Mouse (Mus musculus) lung, postnatal 0 days (tissue): ENCODE results near the gene Fam169b.

Source experiments
- CTCF ChIP-seq: IDR thresholded peaks from 2 replicates; pipeline ENCODE4 v1.5.1; 2016; ENCODE audit warnings: antibody characterized with exemption, mild to moderate bottlenecking
- EP300 ChIP-seq: IDR thresholded peaks from 2 replicates; pipeline ENCODE4 v1.6.1; 2016; ENCODE audit warnings: antibody characterized with exemption, mild to moderate bottlenecking, control low read depth

DNA sequence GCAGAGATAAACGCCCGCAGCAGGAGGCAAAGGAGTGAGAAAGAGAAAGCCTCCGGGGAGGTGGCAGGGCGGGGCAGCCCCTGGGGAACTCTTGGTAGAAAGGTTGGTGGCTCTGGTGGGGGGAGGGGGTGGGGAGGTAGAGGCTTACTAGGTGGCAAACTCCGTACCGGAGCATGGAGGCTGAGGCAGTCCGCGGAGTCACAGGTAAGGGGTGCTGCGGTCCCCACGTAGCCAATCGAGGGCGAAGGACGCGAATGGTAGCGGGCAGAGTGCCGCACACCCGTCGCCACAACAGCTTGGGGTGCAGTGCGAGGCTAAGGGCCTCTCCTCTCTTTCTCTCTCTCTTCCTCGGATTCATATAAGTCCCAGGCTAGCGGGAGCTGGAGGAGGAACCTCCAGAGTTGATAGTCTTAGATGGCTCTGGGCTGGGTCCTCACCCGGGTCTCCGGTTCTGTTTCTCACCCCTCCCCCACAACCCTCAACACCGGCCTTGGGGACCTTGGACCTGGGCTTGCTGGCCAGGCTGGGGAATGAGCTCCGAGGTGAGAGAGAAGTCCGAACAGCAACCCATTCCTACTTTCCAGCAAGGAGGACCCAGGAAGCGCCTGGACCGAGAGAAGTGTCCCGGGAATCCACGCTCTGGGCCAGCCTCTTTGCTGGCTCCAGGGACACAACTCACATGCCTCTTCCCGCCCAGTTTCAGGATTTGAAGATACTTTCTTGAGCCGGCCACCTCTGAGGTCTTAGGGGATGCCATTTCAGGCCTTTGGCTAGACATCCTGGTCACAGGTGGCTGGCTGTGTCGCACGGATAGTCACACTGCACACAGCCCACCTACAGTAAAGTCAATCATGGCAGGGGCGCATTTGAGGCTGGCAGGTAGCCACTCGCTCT is 2.4 kb downstream of the Fam169b start:
- no peak for TF ChIP-seq CTCF
- TF ChIP-seq EP300: no peak
